Mouse (Mus musculus) hindbrain, embryonic 10.5 days (tissue): ENCODE results near the gene Gm19684. TPM values are rescaled to one million over a fixed set of nuclear protein-coding genes. Genes with fewer than 3 reads are reported as not detected.
"Not testable (repeated sequence)": the region's sequence is repeated elsewhere in the genome, so short reads cannot be mapped to it uniquely, and the experiment has no call there.

Experiments
- DNase-seq: peaks from one replicate; pipeline ENCODE4 v3.0.0-alpha.2; 2017; ENCODE audit warnings: low spot score
- H3K27ac ChIP-seq: fragments of 300-500 bp; sonication (generic); 2 replicates; pipeline ENCODE4 v1.5.1; 2016; ENCODE audit warnings: mild to moderate bottlenecking, moderate library complexity
- H3K27me3 ChIP-seq: fragments of 300-500 bp; sonication (generic); 2 replicates; pipeline ENCODE4 v1.6.1; 2016; ENCODE audit warnings: mild to moderate bottlenecking; ENCODE audit not compliant: poor library complexity, insufficient read depth, severe bottlenecking
- H3K36me3 ChIP-seq: fragments of 300-500 bp; sonication (generic); 2 replicates; pipeline ENCODE4 v1.6.1; 2016; ENCODE audit warnings: mild to moderate bottlenecking, moderate library complexity
- H3K4me1 ChIP-seq: fragments of 300-500 bp; sonication (generic); replicated peaks from 2 replicates; pipeline ENCODE4 v1.6.1; 2016; ENCODE audit warnings: mild to moderate bottlenecking
- H3K4me3 ChIP-seq: fragments of 300-500 bp; sonication (generic); 2 replicates; pipeline ENCODE4 v1.5.1; 2016; ENCODE audit warnings: mild to moderate bottlenecking, moderate library complexity
- H3K9me3 ChIP-seq: fragments of 300-500 bp; sonication (generic); 2 replicates; pipeline ENCODE4 v1.6.1; 2016; ENCODE audit warnings: mild to moderate bottlenecking, moderate library complexity
- WGBS: fragments of 180-500 bp; shearing (Covaris S2); methylation state at CpG from one replicate; pipeline ENCODE4 v1.1.7; 2016; 5-methylcytosine and 5-hydroxymethylcytosine counted together
- polyA plus RNA-seq: library from polyadenylated mRNA; unstranded; fragments of >200 nt; fragmentation: Nextera tagmentation; extraction: Ambion mirVana; gene quantifications from 2 replicates; pipeline ENCODE4 v1.2.1, GENCODE M21; 2016

The Gm19684 gene
- polyA plus RNA-seq, 1 experiment from 2014 or later: not detected

- Histone ChIP-seq H3K4me1 (peaks cover 11% of the 10 kb centered on the region; the same call in 1 of the 2 replicates), H3K27me3 (peaks cover 47% of the 10 kb centered on the region), H3K27ac (peak overlapping the region; percentile 35; the same call in 1 of the 2 replicates), H3K4me3 (peak overlapping the region; percentile 54)
- H3K9me3 ChIP-seq, H3K36me3 ChIP-seq: not testable (repeated sequence)
- DNase-seq: peak; percentile 38
- 1% methylated on average over 57 of the region's 57 CpGs for WGBS
Measured at GRCm38 (mm10) chr17:36110641-36111509, 10.6 kb upstream of the Gm19684 start.

- DNase-seq: peak; percentile 23
- H3K27me3 ChIP-seq: peaks cover 47% of the 10 kb centered on the region
- H3K27ac ChIP-seq: peak overlapping the region; percentile 35; the same call in 1 of the 2 replicates
- not testable (repeated sequence) for H3K36me3 ChIP-seq, H3K9me3 ChIP-seq
- peak overlapping the region; percentile 54 for H3K4me3 ChIP-seq
- H3K4me1 ChIP-seq: peaks cover 11% of the 10 kb centered on the region; the same call in 1 of the 2 replicates
- WGBS: 4% methylated on average over 10 of the region's 10 CpGs
Measured at GRCm38 (mm10) chr17:36111510-36111868, 10.0 kb upstream of the Gm19684 start.

- WGBS: 21% methylated on average over 6 of the region's 6 CpGs
- H3K4me1 ChIP-seq: peaks cover 11% of the 10 kb centered on the region; the same call in 1 of the 2 replicates
- H3K9me3 ChIP-seq, H3K36me3 ChIP-seq, H3K27ac ChIP-seq, H3K4me3 ChIP-seq: not testable (repeated sequence)
- DNase-seq: peak; percentile 50
- peaks cover 44% of the 10 kb centered on the region for H3K27me3 ChIP-seq
Measured at GRCm38 (mm10) chr17:36113979-36114593, 7.4 kb upstream of the Gm19684 start.

GRCm38 (mm10) chr17:36116545-36116944 lies 4.9 kb upstream of the Gm19684 start:
- H3K27ac ChIP-seq, H3K9me3 ChIP-seq, DNase-seq, H3K4me3 ChIP-seq, H3K4me1 ChIP-seq, H3K36me3 ChIP-seq: not testable (repeated sequence)
- peaks cover 45% of the 10 kb centered on the region for H3K27me3 ChIP-seq
- WGBS: 24% methylated on average over 3 of the region's 3 CpGs

GRCm38 (mm10) chr17:36120839-36121238 lies 639 bp upstream of the Gm19684 start:
- not testable (repeated sequence) for H3K27ac ChIP-seq, DNase-seq, H3K4me1 ChIP-seq, H3K4me3 ChIP-seq, H3K9me3 ChIP-seq, H3K36me3 ChIP-seq
- H3K27me3 ChIP-seq: peaks cover 51% of the 10 kb centered on the region
- WGBS: 23% methylated on average over 18 of the region's 18 CpGs

DNA sequence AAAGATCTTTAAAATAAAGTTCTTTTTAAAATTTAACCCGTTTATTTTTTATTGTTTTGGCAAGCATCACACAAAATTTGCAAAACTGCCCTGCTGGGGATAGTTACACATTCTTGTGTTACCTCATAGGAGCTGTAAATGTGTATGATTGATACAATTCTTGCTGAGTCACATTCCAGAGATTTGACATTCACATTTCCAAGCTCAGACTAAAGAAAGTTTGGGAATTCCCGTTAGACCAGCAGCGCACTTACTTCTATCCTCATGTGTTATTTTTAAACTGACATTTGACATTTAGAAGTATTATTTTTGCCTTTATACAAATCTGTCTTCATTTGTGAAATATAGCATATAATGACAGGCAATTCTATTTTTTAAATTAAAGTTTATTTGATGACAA lies 2.6 kb downstream of the Gm19684 start:
- 76% methylated on average over 3 of the region's 3 CpGs for WGBS
- not testable (repeated sequence) for H3K36me3 ChIP-seq

GRCm38 (mm10) chr17:36128525-36128924 lies 7.0 kb downstream of the Gm19684 start:
- H3K4me3 ChIP-seq, DNase-seq, H3K27ac ChIP-seq, H3K9me3 ChIP-seq, H3K36me3 ChIP-seq, H3K4me1 ChIP-seq: not testable (repeated sequence)
- peaks cover 27% of the 10 kb centered on the region for H3K27me3 ChIP-seq
- 59% methylated on average over 12 of the region's 13 CpGs for WGBS

More for the DNA sequence above, 2.6 kb downstream of the Gm19684 start:
- peaks cover 50% of the 10 kb centered on the region for H3K27me3 ChIP-seq
- DNase-seq, H3K4me1 ChIP-seq, H3K27ac ChIP-seq, H3K4me3 ChIP-seq, H3K9me3 ChIP-seq: not testable (repeated sequence)

- 28% methylated on average over 28 of the region's 28 CpGs for WGBS
- not testable (repeated sequence) for H3K4me1 ChIP-seq, H3K4me3 ChIP-seq, H3K9me3 ChIP-seq, H3K27ac ChIP-seq, DNase-seq, H3K36me3 ChIP-seq
- peaks cover 31% of the 10 kb centered on the region for H3K27me3 ChIP-seq
Measured at GRCm38 (mm10) chr17:36128968-36129817, 7.7 kb downstream of the Gm19684 start, which contains the start of gene Gm7030. Gene Gm7030, minus strand, starts transcription at chr17:36129425.

GRCm38 (mm10) chr17:36131516-36132265 lies 10.2 kb downstream of the Gm19684 start:
- H3K36me3 ChIP-seq: no peaks in the 10 kb centered on the region
- H3K27me3 ChIP-seq: peaks cover 31% of the 10 kb centered on the region
- H3K9me3 ChIP-seq: no peaks in the 10 kb centered on the region
- WGBS: 70% methylated on average over 5 of the region's 5 CpGs
- no peak overlapping the region for H3K4me3 ChIP-seq
- H3K27ac ChIP-seq: no peak overlapping the region
- DNase-seq: no peak
- no peaks in the 10 kb centered on the region; the same call in 1 of the 2 replicates for H3K4me1 ChIP-seq

GRCm38 (mm10) chr17:36135421-36136231 lies 14.1 kb downstream of the Gm19684 start:
- peaks cover 34% of the 10 kb centered on the region for H3K27me3 ChIP-seq
- H3K9me3 ChIP-seq, H3K27ac ChIP-seq, DNase-seq, H3K4me1 ChIP-seq, H3K4me3 ChIP-seq, H3K36me3 ChIP-seq: not testable (repeated sequence)

DNA sequence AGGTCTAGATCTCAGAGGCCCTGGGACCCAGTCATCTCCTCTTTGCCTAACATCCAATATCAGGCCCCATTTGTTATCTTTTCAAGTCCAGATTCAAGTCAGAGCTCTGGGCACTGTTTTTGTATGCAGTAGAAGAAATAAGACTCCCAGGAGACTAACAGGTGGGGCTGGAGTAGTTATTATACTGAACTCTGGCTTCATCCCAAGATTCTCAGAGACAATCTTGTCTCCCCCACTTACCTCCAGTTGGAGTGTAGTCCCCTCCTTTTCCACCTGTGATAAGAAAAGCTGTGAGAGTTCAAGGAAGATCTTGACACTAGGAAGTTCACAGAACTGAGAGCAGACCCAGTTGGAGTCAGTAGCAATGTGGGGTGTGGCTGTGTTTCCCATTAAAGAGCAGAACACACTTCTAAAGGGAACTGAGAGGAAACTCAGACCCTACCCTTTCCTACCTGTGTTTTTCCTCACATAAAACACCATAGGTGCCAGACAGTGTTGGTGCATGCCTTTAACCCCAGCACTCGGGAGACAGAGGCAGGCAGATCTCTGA lies 14.9 kb downstream of the Gm19684 start:
- H3K4me1 ChIP-seq, H3K27ac ChIP-seq, DNase-seq, H3K36me3 ChIP-seq, H3K4me3 ChIP-seq, H3K9me3 ChIP-seq: not testable (repeated sequence)
- peaks cover 36% of the 10 kb centered on the region for H3K27me3 ChIP-seq
- 71% methylated on average over 1 of the region's 1 CpGs for WGBS
